ENCODE assay signal across 8 mouse cellular contexts in genomic region chr2:73911175-73911700, GRCm38 (mm10). TPM values are rescaled to one million over a fixed set of nuclear protein-coding genes. Genes with fewer than 3 reads are reported as not detected.
A peak's percentile ranks its signal among the peaks of the same experiment; 100 is the strongest.
DNase-seq lines count a peak whose midpoint lies in the region; ATAC-seq and TF ChIP-seq lines count a peak whose summit lies in the region.

Gene Atp5g3, minus strand, starts transcription at chr2:73911326.

- no peaks in the 10 kb centered on the region for H3K9me3 ChIP-seq in embryonic facial prominence, embryonic 13.5 days
- no peaks in the 10 kb centered on the region for H3K9me3 ChIP-seq in limb, embryonic 13.5 days
- H3K9me3 ChIP-seq in midbrain, embryonic 16.5 days (replicated peaks; ENCODE audit: control insufficient read depth, low read length, poor library complexity, severe bottlenecking): no peaks in the 10 kb centered on the region

- WGBS in embryonic facial prominence, embryonic 13.5 days: 1% methylated on average over 33 of the region's 38 CpGs
- WGBS in heart, adult 2 months: under 1% methylated on average over 38 of the region's 38 CpGs
- under 1% methylated on average over 38 of the region's 38 CpGs for WGBS in limb, embryonic 13.5 days
- WGBS in midbrain, embryonic 16.5 days: under 1% methylated on average over 37 of the region's 38 CpGs

- peak; percentile 84 for TF ChIP-seq EP300 in heart, adult 2 months (IDR thresholded peaks at IDR 0.05; ENCODE audit: insufficient read depth, low read depth, low read length)

- peak within 1 kb of the TSS; percentile 100 for H3K9ac ChIP-seq in embryonic facial prominence, embryonic 13.5 days
- peak within 1 kb of the TSS; percentile 100 for H3K9ac ChIP-seq in heart, adult 2 months (ENCODE audit: low read depth, low read length)
- H3K9ac ChIP-seq in limb, embryonic 13.5 days: peak within 1 kb of the TSS; percentile 100
- peak within 1 kb of the TSS; percentile 96 for H3K9ac ChIP-seq in midbrain, embryonic 16.5 days (ENCODE audit: low read depth, low read length)

- H3K4me1 ChIP-seq in embryonic facial prominence, embryonic 13.5 days: peaks cover 7% of the 10 kb centered on the region
- H3K4me1 ChIP-seq in heart, adult 2 months (ENCODE audit: control insufficient read depth, insufficient read depth, low read length): peaks cover 3% of the 10 kb centered on the region
- peaks cover 8% of the 10 kb centered on the region for H3K4me1 ChIP-seq in limb, embryonic 13.5 days
- peaks cover 8% of the 10 kb centered on the region for H3K4me1 ChIP-seq in midbrain, embryonic 16.5 days (ENCODE audit: control insufficient read depth, insufficient read depth, low read length)

- peak within 1 kb of the TSS; percentile 91 for H3K27ac ChIP-seq in embryonic facial prominence, embryonic 13.5 days
- peak within 1 kb of the TSS; percentile 100 for H3K27ac ChIP-seq in heart, adult 2 months
- peak within 1 kb of the TSS; percentile 94 for H3K27ac ChIP-seq in limb, embryonic 13.5 days
- H3K27ac ChIP-seq in midbrain, embryonic 16.5 days (ENCODE audit: low read length): peak within 1 kb of the TSS; percentile 79

- peak; percentile 83 for TF ChIP-seq POLR2A in heart, adult 2 months (IDR thresholded peaks at IDR 0.05; ENCODE audit: insufficient read depth, low read depth, low read length)

- intact Hi-C loops in heart, adult 2 months (cut with DNase I): loop anchor here (1.0 kb wide), 1 partner anchor 19 kb away; the partner anchor contains the start of gene Atf2

- peak; percentile 88 for ATAC-seq in embryonic facial prominence, embryonic 13.5 days (ENCODE audit: insufficient number of reproducible peaks, insufficient read depth, low FRiP score, low TSS enrichment, low read depth)
- ATAC-seq in limb, embryonic 13.5 days (ENCODE audit: low FRiP score, low read depth): peak; percentile 95
- ATAC-seq in midbrain, embryonic 16.5 days: peak; percentile 95

- 0 out of 2 replicates have a peak, but pooled peaks cover 3% of the 10 kb centered on the region for H3K27me3 ChIP-seq in embryonic facial prominence, embryonic 13.5 days
- no peaks in the 10 kb centered on the region for H3K27me3 ChIP-seq in heart, adult 2 months (ENCODE audit: control insufficient read depth, insufficient read depth, low read length)
- no peaks in the 10 kb centered on the region for H3K27me3 ChIP-seq in limb, embryonic 13.5 days
- no peaks in the 10 kb centered on the region for H3K27me3 ChIP-seq in midbrain, embryonic 16.5 days (ENCODE audit: control insufficient read depth, insufficient read depth, low read depth, low read length)

- TF ChIP-seq CTCF in heart, adult 2 months (IDR thresholded peaks at IDR 0.05): peak; percentile 28; the same call in 1 of the 2 replicates

- peak within 1 kb of the TSS; percentile 82 for H3K4me2 ChIP-seq in embryonic facial prominence, embryonic 13.5 days
- H3K4me2 ChIP-seq in limb, embryonic 13.5 days (replicated peaks): peak within 1 kb of the TSS; percentile 85
- H3K4me2 ChIP-seq in midbrain, embryonic 16.5 days (ENCODE audit: low read length): peak within 1 kb of the TSS; percentile 62

- peaks cover 28% of the 10 kb centered on the region for H3K36me3 ChIP-seq in embryonic facial prominence, embryonic 13.5 days
- H3K36me3 ChIP-seq in heart, adult 2 months (ENCODE audit: control insufficient read depth, insufficient read depth, low read length): peaks cover 30% of the 10 kb centered on the region
- H3K36me3 ChIP-seq in limb, embryonic 13.5 days: peaks cover 35% of the 10 kb centered on the region
- H3K36me3 ChIP-seq in midbrain, embryonic 16.5 days (ENCODE audit: control insufficient read depth, insufficient read depth, low read length): peaks cover 20% of the 10 kb centered on the region

- peak within 1 kb of the TSS; percentile 99 for H3K4me3 ChIP-seq in embryonic facial prominence, embryonic 13.5 days
- peak within 1 kb of the TSS; percentile 88 for H3K4me3 ChIP-seq in heart, adult 2 months
- H3K4me3 ChIP-seq in limb, embryonic 13.5 days: peak within 1 kb of the TSS; percentile 99
- peak within 1 kb of the TSS; percentile 75 for H3K4me3 ChIP-seq in midbrain, embryonic 16.5 days (ENCODE audit: low read depth, low read length)

- peaks cover 2% of the 10 kb centered on the region; the same call in 1 of the 2 replicates for H3K79me2 ChIP-seq in heart, adult 2 months (replicated peaks; ENCODE audit: control insufficient read depth, insufficient read depth, low read length)

- DNase-seq in 3134 (ENCODE audit: extremely low read depth, insufficient read length, low spot score): peak; percentile 86
- peak; percentile 93 to 94 for DNase-seq in adrenal gland, postnatal 36 days
- DNase-seq in heart, adult 2 months: peak; percentile 94 to 95
- DNase-seq in kidney, adult 8-10 months: peak; percentile 93 to 94
- DNase-seq in spleen, postnatal 10 days (ENCODE audit: low spot score in 2 of 2): peak; percentile 86 to 92

RNA-seq across cellular contexts. Expression of gene Atp5g3, which starts in this region (rescaled TPM):
- total RNA-seq in adrenal gland, postnatal 36 days (2021): 100 to 1,000 TPM; 682 to 902 TPM
- 1,080 and 1,089 TPM in 2 replicates for polyA plus RNA-seq in embryonic facial prominence, embryonic 13.5 days (2015; fragmentation: Nextera tagmentation; extraction: Ambion mirVana)
- total RNA-seq in heart, adult 2 months (2021): 1,000 to 10,000 TPM; 3,018 to 3,425 TPM
- 2,742 and 4,242 TPM in 2 replicates for polyA plus RNA-seq in heart, adult 2 months (2012; rRNA removed)
- 1,028 and 1,094 TPM in 2 replicates for polyA plus RNA-seq in limb, embryonic 13.5 days (2015; fragmentation: Nextera tagmentation; extraction: Ambion mirVana)
- polyA plus RNA-seq in midbrain, embryonic 16.5 days (2015; fragmentation: Nextera tagmentation; extraction: Ambion mirVana): 1,014 and 1,037 TPM in 2 replicates

Comparison
In these comparisons a context has a peak if more than half of its experiments do, and no peak if none do; other contexts are left out.
1. Peak in every context shown above with its lines: DNase-seq, ATAC-seq, H3K4me3 ChIP-seq and H3K27ac ChIP-seq.